Mouse (Mus musculus) neural tube, embryonic 13.5 days (tissue): ENCODE results near the gene Atpaf1. TPM values are rescaled to one million over a fixed set of nuclear protein-coding genes. Genes with fewer than 3 reads are reported as not detected.

Experiments used
- ATAC-seq: fragments of 200-750 bp; cut with Nextera tagmentation; 2 replicates; pipeline ENCODE4 v1.8.0; 2017; ENCODE audit warnings: low read depth, mild to moderate bottlenecking, moderate TSS enrichment, moderate library complexity
- H3K27ac ChIP-seq: fragments of 300-500 bp; sonication (generic); replicated peaks from 2 replicates; pipeline ENCODE4 v1.5.1; 2015; ENCODE audit warnings: moderate library complexity, mild to moderate bottlenecking, inconsistent platforms
- H3K27me3 ChIP-seq: fragments of 300-500 bp; sonication (generic); 2 replicates; pipeline ENCODE4 v1.6.1; 2015; ENCODE audit warnings: mild to moderate bottlenecking, inconsistent platforms
- H3K36me3 ChIP-seq: fragments of 300-500 bp; sonication (generic); 2 replicates; pipeline ENCODE4 v1.6.1; 2015; ENCODE audit warnings: mild to moderate bottlenecking, inconsistent platforms
- H3K4me1 ChIP-seq: fragments of 300-500 bp; sonication (generic); replicated peaks from 2 replicates; pipeline ENCODE4 v1.6.1; 2015; ENCODE audit warnings: inconsistent platforms
- H3K4me2 ChIP-seq: fragments of 300-500 bp; sonication (generic); 2 replicates; pipeline ENCODE4 v1.6.1; 2015; ENCODE audit warnings: inconsistent platforms, mild to moderate bottlenecking, moderate library complexity
- H3K4me3 ChIP-seq: fragments of 300-500 bp; sonication (generic); 2 replicates; pipeline ENCODE4 v1.5.1; 2015; ENCODE audit warnings: mild to moderate bottlenecking, inconsistent platforms
- H3K9ac ChIP-seq: fragments of 300-500 bp; sonication (generic); 2 replicates; pipeline ENCODE4 v1.6.1; 2015; ENCODE audit warnings: moderate library complexity, mild to moderate bottlenecking, inconsistent platforms
- H3K9me3 ChIP-seq: fragments of 300-500 bp; sonication (generic); 2 replicates; pipeline ENCODE4 v1.6.1; 2016; ENCODE audit warnings: inconsistent platforms
- WGBS: fragments of 180-500 bp; shearing (Covaris S2); methylation state at CpG from one replicate; pipeline ENCODE4 v1.1.7; 2015; 5-methylcytosine and 5-hydroxymethylcytosine counted together
- polyA plus RNA-seq: library from polyadenylated mRNA; unstranded; fragments of >200 nt; fragmentation: Nextera tagmentation; extraction: Ambion mirVana; gene quantifications from 2 replicates; pipeline ENCODE4 v1.2.1, GENCODE M21; 2015

Atpaf1 gene
- polyA plus RNA-seq, 1 experiment from 2014 or later, result 38.9 TPM

GRCm38 (mm10) chr4:115767647-115768467 is 16.8 kb upstream of the Atpaf1 start:
- H3K36me3 ChIP-seq, result peaks cover 72% of the 10 kb centered on the region
- H3K9ac ChIP-seq, result no peak overlapping the region
- ATAC-seq, result peak; percentile 40; the same call in 1 of the 2 replicates
- WGBS, result 13% methylated on average over 11 of the region's 11 CpGs
- no peak overlapping the region for H3K4me2 ChIP-seq
- H3K27ac ChIP-seq, result no peak overlapping the region
- H3K27me3 ChIP-seq, result no peaks in the 10 kb centered on the region
- no peak overlapping the region for H3K4me3 ChIP-seq
- H3K9me3 ChIP-seq, result no peaks in the 10 kb centered on the region
- H3K4me1 ChIP-seq, result peaks cover 8% of the 10 kb centered on the region

GRCm38 (mm10) chr4:115775056-115775455 is 9.6 kb upstream of the Atpaf1 start:
- Histone ChIP-seq H3K4me2 (no peak overlapping the region), H3K4me1 (no peaks in the 10 kb centered on the region), H3K27ac (no peak overlapping the region), H3K27me3 (no peaks in the 10 kb centered on the region), H3K4me3 (no peak overlapping the region), H3K36me3 (peaks cover 52% of the 10 kb centered on the region), H3K9me3 (no peaks in the 10 kb centered on the region), H3K9ac (no peak overlapping the region)
- no peak for ATAC-seq
- 88% methylated on average over 6 of the region's 6 CpGs for WGBS

GRCm38 (mm10) chr4:115777627-115778026 is 7.0 kb upstream of the Atpaf1 start:
- Histone ChIP-seq H3K27ac (no peak overlapping the region), H3K4me3 (no peak overlapping the region), H3K27me3 (no peaks in the 10 kb centered on the region), H3K36me3 (peaks cover 39% of the 10 kb centered on the region), H3K4me1 (no peaks in the 10 kb centered on the region), H3K9me3 (no peaks in the 10 kb centered on the region), H3K4me2 (no peak overlapping the region), H3K9ac (no peak overlapping the region)
- WGBS, result 88% methylated on average over 2 of the region's 2 CpGs
- no peak for ATAC-seq

- H3K4me1 ChIP-seq, result peaks cover 5% of the 10 kb centered on the region
- no peak overlapping the region for H3K9ac ChIP-seq
- ATAC-seq, result no peak
- H3K4me3 ChIP-seq, result no peak overlapping the region
- no peaks in the 10 kb centered on the region for H3K27me3 ChIP-seq
- 41% methylated on average over 6 of the region's 6 CpGs for WGBS
- no peaks in the 10 kb centered on the region for H3K9me3 ChIP-seq
- no peak overlapping the region for H3K27ac ChIP-seq
- H3K4me2 ChIP-seq, result no peak overlapping the region
- H3K36me3 ChIP-seq, result peaks cover 17% of the 10 kb centered on the region
Observed at GRCm38 (mm10) chr4:115780269-115780668, 4.3 kb upstream of the Atpaf1 start.

GRCm38 (mm10) chr4:115780918-115781317 is 3.7 kb upstream of the Atpaf1 start, which contains the start of gene Tex38:
Gene Tex38 (minus strand): TSS chr4:115781018.
- Histone ChIP-seq H3K4me1 (peaks cover 12% of the 10 kb centered on the region), H3K27me3 (no peaks in the 10 kb centered on the region), H3K9me3 (no peaks in the 10 kb centered on the region), H3K27ac (no peak within 1 kb of the TSS), H3K36me3 (peaks cover 17% of the 10 kb centered on the region), H3K4me2 (no peak within 1 kb of the TSS), H3K9ac (no peak within 1 kb of the TSS), H3K4me3 (no peak within 1 kb of the TSS)
- no peak for ATAC-seq
- WGBS, result 83% methylated on average over 3 of the region's 3 CpGs

GRCm38 (mm10) chr4:115782026-115782805 is 2.4 kb upstream of the Atpaf1 start:
- no peak for ATAC-seq
- Histone ChIP-seq H3K9ac (no peak overlapping the region), H3K4me1 (peaks cover 19% of the 10 kb centered on the region), H3K27me3 (no peaks in the 10 kb centered on the region), H3K9me3 (no peaks in the 10 kb centered on the region), H3K36me3 (peaks cover 12% of the 10 kb centered on the region), H3K4me3 (no peak overlapping the region), H3K27ac (no peak overlapping the region), H3K4me2 (no peak overlapping the region)
- WGBS, result 86% methylated on average over 5 of the region's 5 CpGs

GRCm38 (mm10) chr4:115785511-115786034 is 961 bp downstream of the Atpaf1 start:
- H3K4me3 ChIP-seq, result peak overlapping the region; percentile 72
- H3K4me2 ChIP-seq, result peak overlapping the region; percentile 71
- H3K9ac ChIP-seq, result peak overlapping the region; percentile 83
- 0 out of 2 replicates have a peak, but pooled peaks have one; percentile 25 for ATAC-seq
- WGBS, result 61% methylated on average over 7 of the region's 7 CpGs
- peaks cover 19% of the 10 kb centered on the region for H3K36me3 ChIP-seq
- peaks cover 19% of the 10 kb centered on the region for H3K4me1 ChIP-seq
- H3K27me3 ChIP-seq, result no peaks in the 10 kb centered on the region
- no peaks in the 10 kb centered on the region for H3K9me3 ChIP-seq
- H3K27ac ChIP-seq, result 0 out of 2 replicates have a peak overlapping the region, but pooled peaks have one; percentile 52

GRCm38 (mm10) chr4:115790864-115791263 is 6.3 kb downstream of the Atpaf1 start:
- no peak overlapping the region for H3K27ac ChIP-seq
- no peak overlapping the region for H3K9ac ChIP-seq
- no peak for ATAC-seq
- peaks cover 8% of the 10 kb centered on the region for H3K4me1 ChIP-seq
- peaks cover 52% of the 10 kb centered on the region for H3K36me3 ChIP-seq
- H3K4me2 ChIP-seq, result no peak overlapping the region
- no peak overlapping the region for H3K4me3 ChIP-seq
- H3K9me3 ChIP-seq, result no peaks in the 10 kb centered on the region
- WGBS, result 64% methylated on average over 3 of the region's 3 CpGs
- H3K27me3 ChIP-seq, result no peaks in the 10 kb centered on the region

GRCm38 (mm10) chr4:115795360-115795759 is 10.7 kb downstream of the Atpaf1 start:
- H3K27ac ChIP-seq, result no peak overlapping the region
- H3K4me1 ChIP-seq, result no peaks in the 10 kb centered on the region
- WGBS, result 51% methylated on average over 3 of the region's 3 CpGs
- H3K9me3 ChIP-seq, result no peaks in the 10 kb centered on the region
- peaks cover 72% of the 10 kb centered on the region for H3K36me3 ChIP-seq
- H3K27me3 ChIP-seq, result no peaks in the 10 kb centered on the region
- no peak overlapping the region for H3K4me3 ChIP-seq
- ATAC-seq, result no peak
- no peak overlapping the region for H3K9ac ChIP-seq
- no peak overlapping the region for H3K4me2 ChIP-seq

GRCm38 (mm10) chr4:115799981-115800380 is 15.4 kb downstream of the Atpaf1 start:
- Histone ChIP-seq H3K4me2 (no peak overlapping the region), H3K4me3 (no peak overlapping the region), H3K9me3 (no peaks in the 10 kb centered on the region), H3K27ac (no peak overlapping the region), H3K27me3 (no peaks in the 10 kb centered on the region), H3K36me3 (peaks cover 58% of the 10 kb centered on the region), H3K4me1 (no peaks in the 10 kb centered on the region), H3K9ac (no peak overlapping the region)
- 63% methylated on average over 3 of the region's 3 CpGs for WGBS
- ATAC-seq, result no peak

- WGBS, result 85% methylated on average over 4 of the region's 4 CpGs
- Histone ChIP-seq H3K27me3 (no peaks in the 10 kb centered on the region), H3K4me3 (no peak overlapping the region), H3K27ac (no peak overlapping the region), H3K4me1 (no peaks in the 10 kb centered on the region), H3K9ac (no peak overlapping the region), H3K4me2 (no peak overlapping the region), H3K36me3 (peaks cover 29% of the 10 kb centered on the region), H3K9me3 (no peaks in the 10 kb centered on the region)
- ATAC-seq, result no peak
Observed at GRCm38 (mm10) chr4:115812326-115812725, 27.7 kb downstream of the Atpaf1 start.

- Histone ChIP-seq H3K36me3 (peaks cover 30% of the 10 kb centered on the region), H3K27ac (no peak overlapping the region), H3K4me3 (no peak overlapping the region), H3K9ac (no peak overlapping the region), H3K9me3 (no peaks in the 10 kb centered on the region), H3K4me2 (no peak overlapping the region), H3K27me3 (no peaks in the 10 kb centered on the region), H3K4me1 (no peaks in the 10 kb centered on the region)
- ATAC-seq, result no peak
- WGBS, result 95% methylated on average over 5 of the region's 5 CpGs
Observed at GRCm38 (mm10) chr4:115815606-115816005, 31.0 kb downstream of the Atpaf1 start.
